Mouse (Mus musculus): ENCODE measurements around the gene Skap1. TPM values are rescaled to one million over a fixed set of nuclear protein-coding genes. Genes with fewer than 3 reads are reported as not detected.

Skap1 gene
- total RNA-seq, 2 experiments from 2014 or later = 2.2 to 2.4 TPM

DNA sequence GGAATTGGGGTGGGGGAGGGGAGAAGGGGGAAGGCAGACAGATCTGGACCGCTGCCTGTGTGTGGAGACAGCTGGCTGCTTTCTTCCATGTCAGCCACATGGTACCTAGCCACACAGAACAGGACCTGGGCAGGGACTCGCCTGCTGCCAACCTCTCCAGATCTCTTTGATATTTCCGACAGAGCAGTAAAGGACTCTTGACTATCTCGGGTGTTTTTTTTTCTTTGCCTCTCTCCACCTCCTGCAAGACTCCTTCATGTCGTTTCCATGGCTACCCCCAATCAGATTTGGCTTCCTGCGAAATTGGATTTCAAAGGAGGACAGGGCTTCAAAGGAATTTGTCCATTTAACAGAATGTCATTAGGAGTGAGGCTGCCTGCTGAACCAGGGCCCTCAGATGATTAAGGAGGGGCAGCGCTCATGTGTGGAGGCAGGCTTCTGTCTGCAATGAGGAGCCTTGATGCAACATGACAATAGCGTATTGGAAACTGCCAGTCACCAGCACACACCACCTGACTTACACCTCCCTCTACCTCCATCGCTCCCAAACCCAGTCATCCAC lies 2.1 kb upstream of the Skap1 start:
- intact Hi-C loops (cut with DNase I) = no loop called here
- DNase-seq (ENCODE audit: low spot score in 2 of 2) = peak; percentile 35 to 56

DNA sequence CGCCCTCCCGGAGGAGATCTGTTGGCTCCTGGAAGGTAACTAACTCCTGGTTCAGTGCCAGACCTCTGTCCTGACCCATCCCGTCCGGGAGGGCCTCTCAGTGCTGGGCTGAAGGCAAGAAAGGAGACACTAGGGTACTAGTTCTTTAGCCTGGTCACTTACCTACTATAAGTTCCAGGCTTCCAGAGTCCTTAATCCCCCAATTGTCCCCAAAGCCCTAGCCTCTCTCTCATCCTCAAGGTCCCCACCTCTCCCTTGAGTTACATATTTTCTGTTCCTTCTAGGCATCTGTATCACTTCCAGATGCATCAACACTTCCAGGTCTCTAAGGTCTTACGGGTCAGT lies 295 bp downstream of the Skap1 start:
- DNase-seq (ENCODE audit: low spot score in 2 of 2) = no peak
- intact Hi-C loops (cut with DNase I) = no loop called here

DNA sequence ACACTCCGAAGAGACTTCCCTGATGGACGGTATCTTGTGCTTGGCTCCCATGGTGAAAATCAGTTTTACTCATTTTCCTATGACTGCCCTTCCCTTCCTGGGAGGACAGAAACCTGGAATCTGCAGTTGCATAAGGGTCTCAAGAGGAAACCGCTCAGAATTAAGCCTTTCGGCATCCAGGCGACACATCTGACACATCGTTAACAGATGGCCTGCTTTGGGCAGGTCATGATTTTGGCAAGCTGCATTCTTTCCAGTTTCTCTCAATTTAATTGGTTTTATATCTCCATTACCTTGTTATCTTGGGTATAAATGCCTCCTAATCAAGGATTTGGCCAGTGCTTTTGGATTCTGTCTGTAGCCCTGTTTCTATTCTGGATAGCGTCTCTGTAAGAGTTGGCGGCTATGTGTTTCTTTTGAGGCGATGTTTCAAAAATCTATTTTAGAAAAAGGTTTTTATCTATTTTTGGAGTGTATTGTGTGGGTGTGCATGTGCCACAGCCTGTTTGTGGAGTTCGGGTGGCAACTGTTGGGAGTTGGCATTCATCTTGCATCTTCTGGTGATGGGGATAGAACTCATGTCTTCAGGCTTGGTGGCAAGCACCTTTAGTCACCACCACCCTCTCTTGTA lies 1.1 kb downstream of the Skap1 start:
- peak in 1 of 2 experiments; percentile 64 for DNase-seq (ENCODE audit: low spot score in 2 of 2)
- intact Hi-C loops (cut with DNase I) = no loop called here

DNA sequence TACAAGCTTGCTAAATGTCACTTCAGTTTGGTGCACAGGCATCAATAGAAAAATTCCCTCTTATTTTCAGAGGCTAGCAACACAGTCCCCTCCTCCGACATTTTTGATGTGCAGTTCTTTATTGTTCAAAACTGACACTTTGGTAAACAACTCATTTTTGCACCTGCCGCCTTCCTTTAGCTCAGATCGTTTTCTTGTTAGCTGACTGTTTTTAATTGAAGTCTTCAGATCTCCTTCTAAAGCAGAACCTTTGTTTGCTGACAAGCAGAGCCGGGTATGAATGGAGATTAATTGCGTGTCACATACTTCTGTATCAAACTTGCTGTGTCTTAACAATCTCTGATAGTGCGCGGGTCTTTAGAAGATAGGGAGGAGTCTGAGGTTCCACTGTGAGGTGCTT lies 2.0 kb downstream of the Skap1 start:
- DNase-seq (ENCODE audit: low spot score in 2 of 2) = no peak
- intact Hi-C loops (cut with DNase I) = no loop called here

DNA sequence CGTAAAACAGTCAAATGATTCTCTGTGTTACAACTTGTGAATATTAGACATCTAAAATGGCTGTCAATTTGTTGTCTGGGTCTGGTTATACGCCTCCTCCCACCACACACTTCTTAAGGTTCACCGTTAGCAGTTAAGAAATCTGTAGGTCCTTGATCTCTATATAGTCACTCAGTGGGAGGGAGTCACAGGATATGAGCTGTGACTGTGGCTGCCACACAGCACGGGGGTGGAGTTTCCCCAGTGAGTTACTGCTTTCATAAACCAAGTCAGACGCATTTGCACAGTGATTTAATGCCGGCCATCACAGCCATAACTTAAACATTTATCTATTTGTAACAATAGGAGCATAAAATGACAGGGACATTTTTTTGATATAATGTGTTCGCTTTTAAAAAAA lies 2.6 kb downstream of the Skap1 start:
- intact Hi-C loops (cut with DNase I) = no loop called here
- peak; percentile 37 to 38 for DNase-seq (ENCODE audit: low spot score in 2 of 2)

DNA sequence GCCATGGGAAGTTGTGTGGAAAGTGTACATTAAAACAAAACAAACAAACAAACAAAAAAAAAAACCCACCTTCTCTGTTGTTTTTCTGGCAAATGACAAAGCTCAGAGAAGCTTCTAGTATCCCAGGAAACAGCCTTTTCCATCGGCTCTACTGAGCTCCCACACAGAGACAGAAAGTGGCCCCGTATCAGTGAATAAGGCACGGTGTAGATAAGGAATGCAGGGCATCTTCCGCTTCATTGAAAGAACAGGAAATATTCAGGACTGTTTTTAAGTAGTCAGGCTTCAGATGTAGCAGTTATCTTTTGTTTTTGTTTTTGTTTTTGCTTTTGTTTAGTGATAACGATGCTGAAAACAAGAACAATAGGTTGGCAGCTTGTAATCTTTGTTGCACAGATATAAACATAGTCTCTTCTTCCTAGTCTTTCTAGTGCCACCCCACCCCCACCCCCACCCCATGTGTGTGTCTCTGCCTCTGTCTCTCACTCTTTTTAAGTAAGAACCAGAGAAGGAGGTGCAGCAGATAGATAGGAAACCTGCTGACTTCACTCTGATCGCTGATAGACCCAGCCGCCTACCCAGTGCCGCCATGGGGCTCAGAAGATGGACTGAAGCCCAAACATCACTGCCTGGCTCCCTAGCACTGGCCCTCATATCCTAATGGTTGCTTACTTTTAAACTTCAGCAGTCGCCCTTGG lies 3.8 kb downstream of the Skap1 start:
- intact Hi-C loops (cut with DNase I) = no loop called here
- no peak for DNase-seq (ENCODE audit: low spot score in 2 of 2)

DNA sequence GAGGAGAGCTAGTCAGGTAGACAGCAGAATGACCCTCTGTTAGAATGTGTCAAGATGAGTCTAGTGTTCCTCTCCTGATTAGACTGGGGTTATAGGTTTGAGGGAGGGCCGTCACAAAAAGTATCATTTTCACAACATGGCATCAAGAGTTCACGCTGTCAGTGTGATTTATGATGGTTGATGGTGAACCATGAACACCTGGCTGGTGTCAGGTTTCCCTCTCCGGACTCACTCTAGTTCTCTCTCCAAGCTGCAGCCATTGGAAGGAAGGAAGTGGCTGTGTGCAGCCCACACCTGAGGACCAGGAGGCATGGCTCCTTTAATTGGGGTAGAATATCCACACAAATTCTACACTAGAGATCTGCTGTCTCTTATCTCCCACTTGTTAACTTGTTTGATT lies 18.3 kb downstream of the Skap1 start:
- DNase-seq (ENCODE audit: low spot score in 2 of 2) = no peak
- intact Hi-C loops (cut with DNase I) = no loop called here

DNA sequence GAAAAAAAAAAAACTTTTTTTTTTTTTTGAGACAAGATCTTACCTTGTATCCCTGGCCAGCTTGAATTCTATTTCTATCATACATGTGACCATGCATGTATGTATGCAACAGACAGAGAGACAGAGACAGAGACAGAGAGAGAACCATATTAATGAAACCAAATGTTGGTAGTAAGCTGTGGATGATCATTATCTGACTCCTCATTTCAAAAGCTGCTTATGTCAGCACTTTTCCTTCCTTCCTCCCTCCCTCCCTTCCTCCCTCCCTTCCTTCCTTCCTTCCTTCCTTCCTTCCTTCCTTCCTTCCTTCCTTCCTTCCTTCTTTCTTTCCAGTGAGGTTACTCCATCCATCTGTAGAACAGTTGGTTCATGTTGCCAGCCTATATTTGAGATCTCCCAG lies 18.8 kb downstream of the Skap1 start:
- DNase-seq (ENCODE audit: low spot score in 2 of 2) = no peak

DNA sequence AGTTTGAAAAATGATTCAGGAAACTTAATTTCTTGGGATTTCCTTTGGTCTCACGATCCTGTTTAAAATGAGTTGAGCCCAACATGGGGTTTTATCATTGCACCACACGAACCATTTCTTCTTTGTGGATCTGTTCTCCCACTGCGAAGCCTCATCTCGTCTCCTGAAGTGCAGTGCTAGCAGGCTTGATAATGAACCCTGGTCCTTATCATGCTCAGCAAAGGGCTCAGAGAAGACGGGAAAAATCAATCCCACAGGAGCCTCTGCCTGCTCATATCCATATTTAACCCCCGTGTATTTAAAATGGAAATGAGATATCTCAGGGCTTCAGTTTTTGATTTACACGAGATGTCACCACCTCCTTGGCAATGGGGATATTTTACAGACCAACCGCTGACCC lies 34.1 kb downstream of the Skap1 start:
- DNase-seq (ENCODE audit: low spot score in 2 of 2) = no peak
- intact Hi-C loops (cut with DNase I) = no loop called here

More for the DNA sequence above, 18.8 kb downstream of the Skap1 start:
- intact Hi-C loops (cut with DNase I) = no loop called here

DNA sequence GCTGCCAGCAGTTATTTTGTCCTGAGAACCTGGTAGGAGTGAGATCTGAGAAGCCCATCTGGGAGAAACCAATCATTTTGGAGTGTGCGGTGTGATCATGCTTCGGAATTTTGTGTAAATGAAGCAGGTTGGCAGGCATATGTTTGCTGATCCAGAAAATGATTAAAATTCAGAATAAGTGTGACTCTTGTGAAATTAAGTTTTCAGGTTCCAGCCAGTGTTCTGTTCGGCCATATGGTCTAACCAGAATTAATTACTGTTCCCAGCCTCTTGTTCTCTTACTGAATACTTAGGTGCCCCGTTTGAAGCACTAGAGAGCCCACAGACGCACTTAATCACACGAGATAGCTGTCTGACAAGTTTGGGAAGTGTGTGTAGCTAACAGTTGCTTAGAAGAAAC lies 36.6 kb downstream of the Skap1 start:
- DNase-seq (ENCODE audit: low spot score in 2 of 2) = peak in 1 of 2 experiments; percentile 2
- intact Hi-C loops (cut with DNase I) = no loop called here

DNA sequence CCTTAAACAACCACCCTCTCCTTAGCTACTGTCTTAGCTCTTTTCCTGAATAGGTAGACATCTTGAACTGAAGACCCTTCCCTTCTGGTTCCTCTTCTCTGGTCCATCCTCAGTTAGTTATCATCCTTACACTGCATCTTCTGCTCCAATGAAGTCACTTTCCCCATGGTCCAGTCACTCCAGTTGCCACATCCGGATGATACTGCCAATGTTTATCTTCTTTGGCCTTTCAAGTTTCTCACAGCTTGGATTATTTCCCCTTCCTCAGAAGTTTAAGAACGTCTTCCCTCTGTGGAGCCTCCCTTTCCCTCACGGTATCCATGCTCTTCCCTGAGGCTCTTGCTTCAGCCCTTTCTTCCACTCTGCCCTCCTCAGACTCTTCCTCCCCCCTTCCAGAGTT lies 38.6 kb downstream of the Skap1 start:
- intact Hi-C loops (cut with DNase I) = no loop called here
- no peak for DNase-seq (ENCODE audit: low spot score in 2 of 2)

DNA sequence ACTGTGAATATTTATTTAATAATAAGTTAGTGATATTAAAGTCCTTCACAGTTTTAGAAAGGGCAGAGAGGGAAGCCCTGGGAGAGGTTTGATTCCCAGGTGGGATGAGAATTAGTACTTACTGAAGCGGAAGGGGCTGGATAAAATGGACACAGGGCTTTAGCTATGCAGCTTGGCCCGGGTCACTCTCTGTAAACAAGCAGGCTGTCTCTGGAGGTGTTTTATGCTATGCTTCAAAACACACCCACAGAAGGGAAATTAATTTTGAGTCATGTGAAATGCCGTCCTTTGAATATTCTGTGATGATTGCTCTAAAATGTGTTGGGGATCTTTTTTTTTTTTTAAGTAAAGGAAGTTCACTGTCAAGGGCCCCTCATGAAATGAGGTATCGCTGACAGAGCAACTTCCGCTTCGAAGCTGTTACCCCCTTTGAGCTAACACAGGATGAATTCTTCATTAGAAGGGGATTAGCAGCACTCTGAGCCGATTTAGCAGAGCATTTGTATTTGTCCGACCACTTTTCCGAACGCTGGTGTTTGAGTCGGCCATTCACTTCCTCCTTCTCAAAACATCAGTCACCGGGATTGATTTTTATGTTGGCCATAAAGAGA lies 40.2 kb downstream of the Skap1 start:
- no peak for DNase-seq (ENCODE audit: low spot score in 2 of 2)
- intact Hi-C loops (cut with DNase I) = no loop called here

DNA sequence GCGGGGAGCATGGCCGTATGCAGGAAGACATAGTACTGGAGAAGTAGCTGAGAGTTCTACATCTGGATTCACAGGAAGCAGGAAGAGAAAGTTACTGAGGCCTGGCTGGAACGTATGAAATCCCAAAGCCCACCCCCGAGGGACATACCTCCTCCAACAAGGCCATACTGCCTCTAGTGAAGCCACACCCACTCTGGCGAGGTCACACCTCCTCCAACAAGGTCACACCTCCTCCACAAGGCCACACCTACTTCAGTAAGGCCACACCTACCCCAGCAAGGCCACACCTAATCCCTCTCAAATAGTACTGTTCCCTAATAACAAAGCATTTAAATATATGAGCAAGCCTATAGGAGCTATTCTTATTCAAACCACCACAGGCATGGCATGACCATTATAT lies 41.4 kb downstream of the Skap1 start:
- DNase-seq (ENCODE audit: low spot score in 2 of 2) = no peak
- intact Hi-C loops (cut with DNase I) = no loop called here

DNA sequence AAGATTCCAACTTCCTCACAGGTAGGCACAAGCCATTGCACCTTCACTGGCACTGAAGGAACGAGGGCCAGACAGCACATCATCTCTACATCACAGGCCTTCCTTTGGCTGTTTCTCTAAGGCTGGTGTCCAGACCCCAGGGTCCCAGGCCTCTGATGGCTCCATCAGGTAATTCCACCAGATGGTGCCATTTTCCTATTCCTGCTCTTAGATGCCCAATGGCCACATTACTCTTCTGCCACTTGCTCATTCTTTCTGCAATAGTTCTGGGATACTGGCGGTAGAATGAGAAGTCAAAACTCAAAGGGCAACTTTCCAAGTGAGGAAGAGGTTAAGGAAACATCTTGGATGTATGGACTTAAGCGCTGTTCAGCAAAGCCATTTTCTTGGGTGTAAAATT lies 50.8 kb downstream of the Skap1 start:
- no peak for DNase-seq (ENCODE audit: low spot score in 2 of 2)
- intact Hi-C loops (cut with DNase I) = no loop called here

DNA sequence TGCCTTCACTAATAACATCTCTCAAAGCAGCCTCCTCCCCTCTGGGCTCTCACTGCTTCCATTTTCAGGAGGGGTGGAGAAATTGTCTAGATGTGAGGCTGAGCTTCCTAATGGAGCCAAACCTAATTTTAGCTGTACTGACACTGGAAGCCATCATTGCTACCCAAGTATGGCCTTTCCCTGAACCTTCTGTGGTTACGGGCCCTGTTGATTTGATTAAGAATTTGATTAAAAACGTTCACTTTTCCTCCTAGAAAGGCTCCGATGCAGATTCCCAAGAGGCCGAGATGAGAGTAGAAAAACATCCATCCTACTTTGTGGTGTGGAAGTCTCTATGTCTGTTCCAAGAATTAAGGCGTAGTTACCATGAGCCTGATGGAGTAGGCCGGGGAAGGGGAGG lies 60.1 kb downstream of the Skap1 start:
- intact Hi-C loops (cut with DNase I) = no loop called here
- no peak for DNase-seq (ENCODE audit: low spot score in 2 of 2)

DNA sequence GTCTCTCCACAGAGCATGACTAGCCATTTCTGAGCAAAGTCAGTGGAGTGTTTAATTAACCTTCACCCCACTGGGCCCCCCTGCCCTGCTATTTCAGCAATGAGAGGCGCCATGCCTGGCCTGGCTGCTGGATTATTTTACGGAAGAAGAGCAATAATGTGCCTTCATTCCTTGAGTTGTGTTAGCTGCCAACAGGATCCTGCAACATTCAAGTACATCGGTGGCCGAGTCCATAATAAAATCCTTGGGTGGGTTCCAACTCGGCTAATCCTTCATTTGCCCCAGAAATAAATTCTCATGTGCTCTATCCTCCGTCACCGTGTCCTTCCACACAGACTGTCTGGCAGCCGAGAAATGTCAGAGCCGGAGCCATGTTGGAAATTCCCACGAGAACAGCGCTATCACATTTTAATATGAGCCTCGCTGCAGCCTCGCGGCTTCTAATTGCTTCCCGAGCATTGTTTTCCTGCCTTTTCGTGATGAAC lies 61.8 kb downstream of the Skap1 start:
- DNase-seq (ENCODE audit: low spot score in 2 of 2) = no peak
- intact Hi-C loops (cut with DNase I) = no loop called here

DNA sequence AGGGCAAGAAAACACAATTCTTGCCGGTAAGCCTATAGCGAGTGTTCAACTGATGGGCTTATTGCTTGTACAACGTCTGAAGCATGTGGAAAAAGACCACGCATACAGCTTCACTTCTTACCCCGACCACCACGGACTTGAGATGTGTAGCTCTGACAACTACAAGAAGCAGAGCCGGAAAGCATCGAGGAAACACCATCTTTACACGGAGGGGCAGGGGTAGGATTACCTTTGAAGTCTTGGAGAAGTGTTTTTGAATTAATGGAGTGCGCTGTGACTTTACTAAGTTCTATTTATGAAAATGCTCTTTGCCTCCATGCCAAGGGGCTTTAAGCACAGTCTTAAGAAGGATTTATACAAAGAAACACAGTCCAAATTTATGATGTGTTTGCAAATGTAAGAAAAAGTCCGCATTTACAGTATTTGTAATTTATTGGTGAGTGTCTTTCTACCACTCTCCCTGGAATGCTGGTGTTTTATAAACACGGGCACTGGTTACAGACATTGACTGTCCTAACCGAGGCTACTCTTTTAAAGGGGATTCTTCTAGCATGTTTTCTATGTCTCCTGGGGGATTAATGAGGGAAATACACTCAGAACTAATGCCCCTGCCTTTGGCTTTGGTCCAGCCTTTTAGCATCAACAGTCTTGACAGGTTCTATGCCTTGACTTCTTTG lies 67.5 kb downstream of the Skap1 start:
- no peak for DNase-seq (ENCODE audit: low spot score in 2 of 2)
- intact Hi-C loops (cut with DNase I) = loop anchor here (10.0 kb wide), 1 partner anchor 97 kb away; no protein-coding TSS in a partner anchor

DNA sequence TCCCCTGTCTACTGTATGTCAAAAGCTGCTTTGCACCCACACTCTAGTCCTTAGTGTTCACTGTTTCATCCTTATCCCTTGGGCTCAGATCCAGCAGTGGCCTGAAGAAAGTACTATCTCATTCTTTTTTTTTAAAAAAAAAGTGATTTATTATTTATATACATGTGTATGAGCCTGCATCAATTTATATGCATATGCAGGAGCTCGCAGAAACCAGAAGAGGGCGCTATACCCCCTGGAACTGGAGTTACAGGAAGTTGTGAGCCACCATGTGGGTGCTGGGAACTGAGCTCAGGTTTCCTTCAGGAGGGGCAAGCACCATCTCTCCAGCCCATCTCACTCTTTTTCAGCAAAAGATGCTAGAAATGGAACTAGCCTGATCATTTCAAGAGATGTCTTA lies 70.1 kb downstream of the Skap1 start:
- DNase-seq (ENCODE audit: low spot score in 2 of 2) = no peak
- intact Hi-C loops (cut with DNase I) = loop anchor here (10.0 kb wide), 1 partner anchor 100 kb away; no protein-coding TSS in a partner anchor

DNA sequence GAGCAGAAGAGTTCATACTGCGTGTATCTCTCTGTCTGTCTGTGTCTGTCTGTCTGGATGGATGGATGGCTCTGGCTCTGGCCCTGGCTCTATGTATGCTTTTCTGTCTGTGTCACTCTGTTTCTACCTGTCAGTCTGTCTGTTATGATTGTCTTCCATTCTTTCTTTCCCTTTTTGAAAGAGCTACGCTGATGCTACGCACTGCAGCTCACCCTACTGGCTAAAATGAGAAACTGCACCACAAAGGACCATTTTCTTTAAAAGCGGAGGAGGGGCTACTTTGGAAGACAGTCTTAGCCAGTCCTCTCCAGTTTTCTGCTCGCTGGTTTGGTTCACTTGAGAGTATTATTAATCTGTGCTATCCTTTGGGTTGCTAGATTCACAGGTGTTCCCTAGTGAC lies 71.8 kb downstream of the Skap1 start:
- peak; percentile 37 to 40 for DNase-seq (ENCODE audit: low spot score in 2 of 2)
- intact Hi-C loops (cut with DNase I) = loop anchor here (10.0 kb wide), 1 partner anchor 101 kb away; no protein-coding TSS in a partner anchor

DNA sequence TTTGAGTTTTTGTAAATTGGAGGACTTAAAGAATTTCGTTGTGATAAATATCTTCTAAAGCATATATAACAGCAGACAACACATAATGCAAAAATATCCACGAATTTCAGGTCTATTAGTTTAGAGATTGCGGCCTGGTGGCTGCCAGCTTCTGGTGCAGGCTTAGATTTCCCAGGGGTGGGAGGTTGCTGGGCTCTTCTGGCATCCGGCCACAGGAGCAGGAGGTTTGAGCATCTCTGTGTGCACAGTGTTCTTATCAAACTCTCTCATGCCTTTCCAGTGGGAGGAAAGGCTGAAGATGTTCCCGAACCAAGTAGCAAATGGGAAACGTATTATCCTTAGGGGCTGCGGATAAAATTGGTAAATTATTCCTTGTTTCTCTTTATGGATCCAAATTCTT lies 77.6 kb downstream of the Skap1 start:
- DNase-seq (ENCODE audit: low spot score in 2 of 2) = no peak
- intact Hi-C loops (cut with DNase I) = no loop called here
